Mouse (Mus musculus) ES-CJ7 (cell line): ENCODE measurements around the gene Bmpr1a.

ENCODE experiments used
- DNase-seq: peaks from one replicate; pipeline ENCODE4 v3.0.0; 2011; ENCODE audit warnings: low read depth, low spot score

Gene Bmpr1a

GRCm38 (mm10) chr14:34503325-34503647 lies at the start of gene Bmpr1a:
Gene Bmpr1a (minus strand): TSS chr14:34503341.
- DNase-seq: no peak

DNA sequence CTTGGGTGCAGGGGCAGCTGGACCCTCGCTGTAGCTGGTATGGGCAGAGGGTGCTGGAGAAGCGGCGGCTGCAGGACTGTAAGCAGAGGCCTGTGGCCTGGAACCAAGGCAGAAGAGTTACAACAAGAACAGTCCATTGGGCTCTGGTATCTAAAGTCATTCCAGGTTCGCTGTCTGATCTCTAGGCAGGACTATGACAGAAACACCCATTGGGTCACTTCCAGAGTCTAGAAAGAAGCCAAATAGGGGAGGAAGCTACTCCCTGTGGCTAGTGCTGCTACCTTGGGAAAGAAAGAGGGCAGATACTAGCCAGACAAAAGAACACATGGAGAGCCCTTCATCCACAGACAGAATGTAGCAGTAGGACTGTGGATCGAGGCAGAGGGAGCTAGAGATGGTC lies 49.1 kb upstream of the Bmpr1a start:
- no peak for DNase-seq

DNA sequence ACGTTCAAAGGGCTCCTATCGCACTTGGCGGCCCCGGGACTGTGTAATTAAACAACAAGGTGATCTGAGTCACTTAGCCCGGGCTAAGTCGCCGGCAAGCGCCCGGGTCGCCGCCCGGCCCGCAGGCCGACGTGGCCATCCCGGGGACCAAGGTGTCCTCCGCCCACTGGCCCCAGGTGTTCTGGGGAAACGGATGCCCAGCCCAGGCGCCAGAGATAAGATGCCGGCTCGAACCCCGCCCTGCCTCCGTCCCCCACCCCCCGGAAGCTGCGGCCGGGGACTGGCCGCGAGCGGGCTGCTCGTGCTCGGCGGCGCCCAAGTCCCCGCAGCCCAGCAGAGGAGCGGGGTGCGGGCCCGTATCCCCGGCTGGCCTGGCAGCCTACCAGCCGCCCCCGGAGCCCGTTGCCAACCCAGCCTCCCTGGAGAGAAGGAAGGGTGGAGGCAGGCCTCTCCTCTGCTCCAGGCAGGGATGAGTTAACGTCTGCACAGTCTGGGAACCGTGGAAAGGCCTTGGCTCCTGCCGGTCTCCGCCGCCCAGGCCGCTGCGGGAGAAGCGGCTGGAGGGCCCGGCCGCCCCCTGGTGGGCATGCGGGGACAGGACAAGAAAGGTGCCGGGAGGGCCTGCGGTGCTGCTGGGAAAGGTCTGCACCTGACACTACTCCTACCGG lies 46.0 kb upstream of the Bmpr1a start:
- peak; percentile 82 for DNase-seq

DNA sequence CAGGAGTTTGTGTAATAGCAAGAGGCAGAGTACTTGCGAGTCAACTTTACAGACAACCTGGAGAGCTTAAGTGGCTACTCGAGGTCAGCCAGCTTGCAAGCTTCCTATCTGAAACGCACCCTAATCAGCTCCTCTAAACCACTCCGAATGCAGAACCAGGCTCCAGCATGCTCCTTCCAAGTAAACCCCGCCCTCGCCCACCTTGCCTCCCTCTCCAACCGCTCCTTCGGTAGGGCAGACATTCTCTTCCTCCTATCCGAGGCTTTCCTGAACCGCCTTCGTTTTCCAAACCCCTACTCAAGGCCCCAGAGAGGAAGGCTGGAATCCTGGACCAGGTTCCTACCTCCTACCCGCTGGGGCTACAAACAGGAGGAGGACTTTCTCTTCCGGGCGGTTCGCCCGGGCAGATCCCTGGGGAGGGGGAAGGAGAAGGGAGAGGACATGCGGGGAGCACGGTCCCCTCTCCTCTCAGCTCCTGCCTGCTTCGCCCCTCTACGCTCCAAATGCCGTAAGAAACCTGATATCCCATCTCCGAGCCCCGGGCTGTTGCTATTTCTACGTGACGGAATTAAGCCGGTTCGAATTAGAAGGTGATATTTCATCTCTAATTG lies 45.4 kb upstream of the Bmpr1a start:
- peak; percentile 72 for DNase-seq

DNA sequence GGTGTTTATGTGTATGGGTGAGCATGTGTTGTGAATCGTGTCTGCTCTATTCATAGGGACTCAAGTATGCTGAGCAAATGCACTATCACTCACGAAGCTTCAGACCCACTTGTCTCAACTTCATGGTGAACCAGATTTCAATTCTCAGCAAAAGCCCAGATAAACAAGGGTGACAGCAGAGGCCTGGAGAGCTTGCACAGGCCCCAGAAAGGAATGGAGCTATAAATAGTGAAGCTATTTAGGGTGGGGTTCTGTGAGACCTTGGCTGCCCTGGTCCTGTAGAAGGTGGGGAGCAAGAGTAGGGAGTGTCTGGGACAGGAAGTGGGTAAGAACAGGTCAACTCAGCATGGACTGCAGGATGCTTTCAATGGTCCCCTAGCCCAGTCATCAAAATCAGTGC lies 41.4 kb upstream of the Bmpr1a start:
- DNase-seq: no peak

GRCm38 (mm10) chr14:34544001-34544400 lies 40.9 kb upstream of the Bmpr1a start:
- DNase-seq: no peak

DNA sequence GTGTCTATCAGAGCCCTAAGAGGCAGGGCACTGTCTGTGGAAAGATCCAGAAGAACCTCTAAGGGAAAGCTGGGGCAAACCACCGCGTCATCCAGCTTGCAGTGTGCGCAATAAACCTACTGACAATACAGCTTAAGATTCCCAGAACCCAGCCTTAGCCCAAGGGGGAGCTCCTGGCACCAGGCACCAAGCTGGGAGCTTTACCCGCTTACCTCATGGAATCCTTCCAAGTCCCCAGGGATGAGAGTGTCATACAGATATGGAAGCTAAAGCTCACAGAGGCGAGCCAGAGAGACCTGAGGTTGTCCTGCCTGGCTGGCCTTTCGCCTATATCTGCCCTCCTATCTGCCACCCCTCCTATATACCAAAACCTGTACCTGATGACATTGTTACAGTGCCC lies 40.5 kb upstream of the Bmpr1a start:
- DNase-seq: no peak

- DNase-seq: no peak
Observed at GRCm38 (mm10) chr14:34541896-34542295, 38.8 kb upstream of the Bmpr1a start.

DNA sequence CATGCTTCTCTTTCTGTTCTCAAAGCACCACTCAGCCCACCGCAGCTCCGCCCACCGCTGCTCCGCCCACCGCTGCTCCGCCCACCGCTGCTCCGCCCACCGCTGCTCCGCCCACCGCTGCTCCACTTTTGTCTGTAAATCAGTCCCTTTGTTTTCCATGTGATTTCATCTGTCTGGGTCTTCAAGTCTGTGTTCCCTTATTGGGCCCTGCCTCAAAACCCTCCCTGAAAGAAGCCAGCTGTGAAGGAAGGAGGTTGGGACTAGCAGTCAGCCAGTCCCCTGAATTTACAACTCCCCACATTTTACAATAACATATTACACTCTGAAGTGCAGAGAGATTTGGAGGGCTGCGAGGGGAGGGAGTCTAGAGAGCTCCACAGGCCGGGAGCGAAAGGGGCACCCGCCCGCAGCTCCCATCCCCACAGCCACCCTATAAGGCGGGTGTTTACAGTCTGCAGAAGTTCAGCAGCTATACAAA lies 37.6 kb upstream of the Bmpr1a start:
- peak; percentile 66 for DNase-seq

DNA sequence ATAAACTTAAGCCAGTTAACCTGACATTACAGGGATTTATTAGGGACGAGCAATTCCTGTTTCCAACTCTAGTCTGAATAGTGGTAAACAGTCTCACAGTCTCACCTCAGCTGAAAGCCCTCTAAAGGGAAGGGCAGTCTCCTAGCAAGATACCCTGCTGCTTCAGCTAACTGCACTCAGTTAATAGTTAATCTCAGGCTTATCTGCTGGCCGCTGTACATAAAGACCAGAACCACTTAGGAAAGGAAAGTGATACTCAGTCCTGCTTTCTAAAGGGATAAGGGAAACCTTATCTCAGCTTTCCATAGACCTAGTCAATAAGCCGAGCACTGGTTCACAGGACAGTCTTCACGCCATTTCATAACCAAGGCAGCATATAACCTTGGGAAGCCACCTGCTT lies 32.7 kb upstream of the Bmpr1a start:
- DNase-seq: no peak

GRCm38 (mm10) chr14:34533537-34533936 lies 30.4 kb upstream of the Bmpr1a start:
- no peak for DNase-seq

DNA sequence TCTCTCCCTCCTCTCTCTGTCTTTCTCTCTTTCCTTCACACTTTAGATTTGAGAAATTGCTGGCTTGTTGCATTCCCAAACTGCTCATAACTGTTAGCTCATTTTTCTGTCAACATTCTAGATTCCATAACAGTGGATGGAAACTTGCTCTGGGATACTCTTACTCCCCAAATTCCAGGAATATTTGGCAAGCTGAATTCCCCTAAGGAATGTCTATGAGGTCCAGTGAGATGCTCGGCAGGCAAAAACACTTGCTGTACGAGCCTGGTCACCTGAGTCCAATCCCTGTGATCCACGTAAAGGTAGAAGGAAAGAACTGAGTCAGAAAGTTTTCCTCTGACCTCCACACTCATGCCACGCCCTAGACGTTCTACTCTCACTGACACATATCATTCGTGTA lies 29.4 kb upstream of the Bmpr1a start:
- DNase-seq: no peak

DNA sequence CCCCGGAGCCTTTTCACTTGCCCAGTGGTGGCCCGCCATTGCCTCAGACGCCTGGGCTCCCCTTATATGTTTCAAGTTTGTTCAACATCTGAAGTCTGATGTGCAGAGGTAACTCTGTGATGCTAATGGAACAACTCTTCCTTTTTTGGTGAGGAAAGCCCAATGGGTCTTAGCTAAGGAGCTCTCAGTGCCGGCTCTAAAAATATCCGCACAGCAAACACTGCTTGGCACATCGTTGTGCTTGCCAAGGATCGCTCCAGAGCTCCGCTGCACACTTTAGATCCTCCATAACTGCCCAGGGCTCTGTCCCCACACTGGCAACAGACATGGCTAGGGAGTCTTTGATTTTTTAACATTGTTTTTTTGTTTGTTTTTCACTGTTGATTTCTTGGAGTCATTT lies 25.7 kb upstream of the Bmpr1a start:
- no peak for DNase-seq

DNA sequence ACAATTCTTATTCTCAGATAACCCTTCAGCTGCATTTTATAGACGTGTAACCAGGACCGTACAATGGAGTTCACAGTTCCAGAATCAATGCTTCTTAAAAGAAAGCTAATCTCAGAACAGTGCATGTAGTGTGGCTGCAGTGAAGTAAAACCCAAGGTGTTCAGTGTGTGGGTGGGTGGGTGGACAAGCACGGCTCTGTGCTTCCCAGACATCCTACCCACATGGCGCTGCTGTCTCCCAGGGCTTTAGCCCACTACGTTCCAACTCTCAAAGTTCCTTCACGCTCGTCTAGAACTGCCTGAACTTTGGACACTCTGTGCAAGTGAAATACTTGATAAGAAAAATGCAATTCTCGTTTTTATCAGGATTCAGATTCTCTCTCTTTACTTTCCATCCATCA lies 19.6 kb upstream of the Bmpr1a start, which contains the start of gene 9230112D13Rik:
9230112D13Rik (minus strand) TSS at position 101 of the 400 bp plus-strand sequence.
- DNase-seq: no peak

- DNase-seq: no peak
Observed at GRCm38 (mm10) chr14:34517959-34518544, 14.9 kb upstream of the Bmpr1a start.

DNA sequence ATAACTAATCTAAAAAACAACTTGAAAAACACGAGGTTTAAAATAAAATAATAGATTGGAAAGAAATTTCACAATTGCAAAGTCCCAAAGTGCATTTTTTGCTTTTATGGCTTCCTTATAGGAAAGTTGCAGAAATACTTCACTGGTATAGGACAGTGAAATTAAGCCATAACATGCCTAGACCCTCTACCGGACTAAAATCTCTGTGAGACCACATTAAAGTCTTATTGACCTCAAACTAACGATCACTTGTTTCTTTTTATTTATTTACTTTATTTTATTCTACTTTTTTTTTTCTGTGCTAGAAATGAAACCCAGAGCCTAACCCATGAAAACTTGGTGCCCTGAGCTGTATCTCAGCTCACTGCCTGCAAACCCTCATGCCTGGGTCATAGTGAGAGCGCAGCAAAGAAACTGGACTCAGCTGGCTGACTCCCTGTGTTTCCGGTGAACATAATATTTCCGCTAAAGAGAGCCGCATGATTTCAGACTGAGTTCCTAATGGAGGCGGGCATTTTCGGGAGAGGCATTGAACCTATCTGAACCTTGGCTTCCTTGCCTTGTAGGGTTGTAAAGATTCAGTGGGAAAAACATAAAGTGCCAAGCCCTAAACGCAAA lies 13.9 kb upstream of the Bmpr1a start:
- DNase-seq: no peak

- no peak for DNase-seq
Observed at GRCm38 (mm10) chr14:34515860-34516259, 12.7 kb upstream of the Bmpr1a start.

- no peak for DNase-seq
Observed at GRCm38 (mm10) chr14:34514120-34514519, 11.0 kb upstream of the Bmpr1a start.

- DNase-seq: no peak
Observed at GRCm38 (mm10) chr14:34512602-34513001, 9.5 kb upstream of the Bmpr1a start.

- no peak for DNase-seq
Observed at GRCm38 (mm10) chr14:34511901-34512300, 8.8 kb upstream of the Bmpr1a start.

- no peak for DNase-seq
Observed at GRCm38 (mm10) chr14:34508842-34509439, 5.8 kb upstream of the Bmpr1a start.

- DNase-seq: no peak
Observed at GRCm38 (mm10) chr14:34508187-34508840, 5.2 kb upstream of the Bmpr1a start.
